Mouse (Mus musculus) thymus, postnatal 14 days (tissue): ENCODE data around the gene Pde6c.

Source experiments
- DNase-seq: peaks from one replicate; pipeline ENCODE4 v3.0.0; 2021

The Pde6c gene

GRCm38 (mm10) chr19:38143540-38144271, 11.1 kb downstream of the Pde6c start:
- no peak for DNase-seq

GRCm38 (mm10) chr19:38156243-38156642, 23.7 kb downstream of the Pde6c start:
- no peak for DNase-seq

- DNase-seq = no peak
Observed at GRCm38 (mm10) chr19:38161648-38162354, 29.2 kb downstream of the Pde6c start.

GRCm38 (mm10) chr19:38164633-38165032, 32.1 kb downstream of the Pde6c start:
- DNase-seq = no peak

GRCm38 (mm10) chr19:38179675-38180074, 47.1 kb downstream of the Pde6c start:
- no peak for DNase-seq

- DNase-seq = no peak
Observed at GRCm38 (mm10) chr19:38186631-38187344, 54.2 kb downstream of the Pde6c start.

GRCm38 (mm10) chr19:38187345-38187680, 54.7 kb downstream of the Pde6c start:
- no peak for DNase-seq

GRCm38 (mm10) chr19:38190606-38191005, 58.0 kb downstream of the Pde6c start:
- no peak for DNase-seq

- DNase-seq = no peak
Observed at GRCm38 (mm10) chr19:38191446-38191845, 58.9 kb downstream of the Pde6c start.

- DNase-seq = no peak
Observed at GRCm38 (mm10) chr19:38195245-38195644, 62.7 kb downstream of the Pde6c start.

- no peak for DNase-seq
Observed at GRCm38 (mm10) chr19:38198731-38199130, 66.2 kb downstream of the Pde6c start.

- no peak for DNase-seq
Observed at GRCm38 (mm10) chr19:38206669-38207068, 74.1 kb downstream of the Pde6c start.

GRCm38 (mm10) chr19:38217696-38218095, 85.1 kb downstream of the Pde6c start:
- DNase-seq = no peak

GRCm38 (mm10) chr19:38223356-38223904, 90.8 kb downstream of the Pde6c start:
- peak; percentile 9 for DNase-seq

GRCm38 (mm10) chr19:38223905-38224684, 91.5 kb downstream of the Pde6c start, which contains the start of gene Fra10ac1:
Fra10ac1 (minus strand) TSS chr19:38224156.
- DNase-seq = peak; percentile 90

- no peak for DNase-seq
Observed at GRCm38 (mm10) chr19:38224685-38225060, 92.1 kb downstream of the Pde6c start.

- DNase-seq = peak; percentile 45
Observed at GRCm38 (mm10) chr19:38228699-38229098, 96.1 kb downstream of the Pde6c start.

GRCm38 (mm10) chr19:38232087-38232486, 99.5 kb downstream of the Pde6c start:
- DNase-seq = no peak

GRCm38 (mm10) chr19:38232516-38232915, 99.9 kb downstream of the Pde6c start:
- DNase-seq = no peak
